Mouse (Mus musculus) urinary bladder, postnatal 14 days (tissue): ENCODE measurements around the gene Gm30302.
"Not testable (repeated sequence)": the region's sequence is repeated elsewhere in the genome, so short reads cannot be mapped to it uniquely, and the experiment has no call there.

Source experiments
- DNase-seq: peaks from one replicate; pipeline ENCODE4 v3.0.0; 2021; ENCODE audit warnings: low spot score

Gene Gm30302

DNA sequence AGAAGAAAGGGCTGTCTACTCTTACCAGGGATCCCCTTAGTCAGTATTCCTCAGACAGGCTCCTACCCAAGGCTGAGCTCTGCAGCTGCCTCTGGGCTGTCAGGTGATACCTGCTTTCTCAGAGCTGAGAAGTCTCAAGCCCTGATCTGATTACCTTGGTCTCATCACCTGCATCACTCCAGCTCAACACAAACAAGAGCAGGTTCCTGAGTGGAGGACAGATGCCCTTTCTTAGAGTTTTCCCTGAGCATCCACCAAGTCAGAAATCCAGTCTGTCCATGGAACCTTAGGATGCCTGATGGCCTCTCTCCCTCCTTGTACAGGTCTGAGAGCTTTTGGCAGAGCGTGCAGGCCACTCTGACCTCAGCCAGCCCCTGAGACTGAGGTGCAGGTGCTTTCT lies at the start of gene Gm30302:
TSS of gene Gm30302 (minus strand) at position 101 of the 400 bp plus-strand sequence.
- DNase-seq = no peak

DNA sequence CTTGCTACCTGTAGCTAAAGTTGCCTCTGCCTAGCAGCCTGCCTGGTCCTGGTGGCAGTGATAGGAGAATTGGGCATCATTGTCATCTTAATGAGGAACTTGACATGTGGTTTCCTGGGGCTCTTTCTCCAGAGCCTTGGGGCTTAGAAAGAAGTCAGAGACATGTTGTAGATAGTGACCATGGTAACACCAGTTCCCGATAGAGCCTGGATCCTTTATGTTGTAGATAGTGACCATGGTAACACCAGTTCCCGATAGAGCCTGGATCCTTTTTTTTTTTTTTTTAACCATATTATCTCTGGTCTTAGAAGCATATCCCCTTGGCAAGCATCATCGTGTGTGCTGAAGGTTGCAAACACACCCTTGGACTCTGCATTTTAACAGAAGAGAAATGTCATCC lies 48.0 kb upstream of the Gm30302 start:
- DNase-seq = no peak

DNA sequence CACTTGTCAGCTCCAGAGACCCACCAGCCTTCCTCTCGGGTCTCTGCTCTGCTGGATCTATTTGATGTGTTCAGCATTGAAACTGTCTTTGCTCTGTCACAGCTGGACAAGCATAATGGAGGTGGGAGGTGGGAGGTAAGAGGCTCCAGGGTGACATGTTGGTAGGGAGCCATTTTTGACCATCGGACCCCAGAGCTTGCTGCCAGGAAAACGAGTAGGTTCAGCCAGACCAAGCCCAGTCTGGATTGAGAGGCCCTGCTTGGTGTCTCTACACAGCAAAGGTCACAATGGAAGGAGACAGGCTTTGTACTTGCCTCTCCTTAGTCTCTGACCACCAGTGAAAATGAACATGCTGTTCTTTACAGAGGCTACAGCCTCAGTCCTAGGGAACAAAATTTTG lies 47.3 kb upstream of the Gm30302 start:
- DNase-seq = no peak

DNA sequence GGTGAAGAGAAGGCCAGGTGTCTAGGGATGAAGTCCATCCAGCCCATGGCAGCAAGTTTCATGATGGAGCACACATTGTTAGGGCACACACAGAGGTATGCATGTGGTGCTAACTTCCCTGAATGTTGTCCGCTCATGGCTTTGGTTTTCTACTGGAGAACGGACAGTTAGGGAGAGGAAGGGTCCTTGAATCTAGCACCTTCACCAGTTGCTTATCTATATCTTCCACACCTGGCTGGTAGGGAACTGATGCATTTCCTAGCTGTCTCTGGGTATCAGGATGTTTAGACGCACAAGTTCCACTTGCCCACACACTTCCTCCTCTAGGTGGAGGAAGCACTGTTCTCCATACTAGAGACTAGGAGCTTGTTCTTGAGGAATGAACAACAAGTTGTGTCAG lies 46.9 kb upstream of the Gm30302 start:
- no peak for DNase-seq

- no peak for DNase-seq
These were observed 45.3 kb upstream of the Gm30302 start for GRCm38 (mm10) chr13:49844071-49844470.

DNA sequence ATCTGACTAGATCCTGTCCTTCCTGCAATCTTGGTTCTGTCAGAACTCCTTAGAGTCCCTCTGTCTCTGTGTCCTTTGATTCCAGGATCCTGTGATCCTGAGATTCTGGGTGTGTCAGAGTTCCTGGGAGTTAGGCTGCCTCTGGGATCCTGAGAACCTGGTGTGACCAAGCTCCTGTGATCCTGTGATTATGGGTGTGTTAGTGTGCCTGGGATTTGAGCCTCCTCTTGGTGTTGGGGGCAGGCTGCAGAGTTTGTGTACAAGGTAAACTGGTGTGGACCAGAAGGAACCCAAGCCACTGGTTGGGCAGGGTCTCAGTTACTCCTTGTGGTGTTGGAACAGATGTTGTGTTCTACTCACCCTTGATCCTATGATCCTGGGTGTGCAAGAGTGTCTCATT lies 42.4 kb upstream of the Gm30302 start:
- DNase-seq = no peak

- DNase-seq = no peak
These were observed 31.6 kb upstream of the Gm30302 start for GRCm38 (mm10) chr13:49830355-49830754.

DNA sequence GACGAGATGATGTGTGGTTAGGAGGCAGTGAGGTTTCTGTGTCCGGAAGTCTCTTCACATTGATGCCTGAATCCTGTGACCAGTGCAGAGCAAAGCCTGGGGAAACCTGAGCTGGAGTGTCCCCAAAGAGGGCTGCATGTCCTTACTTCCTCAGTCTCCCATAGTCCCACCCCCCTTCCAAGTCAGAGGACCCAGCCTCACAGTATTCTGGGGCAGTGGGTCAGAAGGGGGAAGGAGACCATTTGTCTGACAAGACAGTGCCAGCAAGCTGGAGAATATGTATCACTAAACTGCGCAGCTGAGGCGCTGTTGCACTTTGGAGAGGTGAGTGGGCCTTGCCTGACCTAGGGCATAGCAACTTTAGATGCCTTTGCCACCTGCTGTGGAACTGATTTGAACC lies 26.5 kb upstream of the Gm30302 start:
- no peak for DNase-seq

- DNase-seq = no peak
These were observed 16.2 kb upstream of the Gm30302 start for GRCm38 (mm10) chr13:49814958-49815357.

DNA sequence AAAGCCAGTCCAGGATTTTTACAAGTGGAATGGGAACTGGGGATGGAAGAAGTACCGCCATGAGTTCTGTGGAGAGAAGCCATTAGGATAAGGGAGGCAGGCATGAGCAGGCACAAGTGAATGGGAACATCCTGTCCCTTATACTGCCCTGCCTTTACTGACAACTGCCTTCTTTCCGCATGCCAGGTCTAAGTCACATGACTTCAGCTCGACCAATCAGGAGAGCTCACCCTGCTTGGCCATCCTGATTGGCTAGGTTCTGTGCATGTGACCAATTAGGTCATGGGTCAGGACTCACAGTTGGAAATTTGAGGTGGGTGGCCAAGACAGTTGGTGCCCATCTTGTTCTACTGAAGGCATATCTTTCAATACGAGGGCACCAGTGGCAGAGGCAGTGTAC lies 15.6 kb upstream of the Gm30302 start:
- no peak for DNase-seq

- DNase-seq = no peak
These were observed 8.3 kb upstream of the Gm30302 start for GRCm38 (mm10) chr13:49807146-49807545.

DNA sequence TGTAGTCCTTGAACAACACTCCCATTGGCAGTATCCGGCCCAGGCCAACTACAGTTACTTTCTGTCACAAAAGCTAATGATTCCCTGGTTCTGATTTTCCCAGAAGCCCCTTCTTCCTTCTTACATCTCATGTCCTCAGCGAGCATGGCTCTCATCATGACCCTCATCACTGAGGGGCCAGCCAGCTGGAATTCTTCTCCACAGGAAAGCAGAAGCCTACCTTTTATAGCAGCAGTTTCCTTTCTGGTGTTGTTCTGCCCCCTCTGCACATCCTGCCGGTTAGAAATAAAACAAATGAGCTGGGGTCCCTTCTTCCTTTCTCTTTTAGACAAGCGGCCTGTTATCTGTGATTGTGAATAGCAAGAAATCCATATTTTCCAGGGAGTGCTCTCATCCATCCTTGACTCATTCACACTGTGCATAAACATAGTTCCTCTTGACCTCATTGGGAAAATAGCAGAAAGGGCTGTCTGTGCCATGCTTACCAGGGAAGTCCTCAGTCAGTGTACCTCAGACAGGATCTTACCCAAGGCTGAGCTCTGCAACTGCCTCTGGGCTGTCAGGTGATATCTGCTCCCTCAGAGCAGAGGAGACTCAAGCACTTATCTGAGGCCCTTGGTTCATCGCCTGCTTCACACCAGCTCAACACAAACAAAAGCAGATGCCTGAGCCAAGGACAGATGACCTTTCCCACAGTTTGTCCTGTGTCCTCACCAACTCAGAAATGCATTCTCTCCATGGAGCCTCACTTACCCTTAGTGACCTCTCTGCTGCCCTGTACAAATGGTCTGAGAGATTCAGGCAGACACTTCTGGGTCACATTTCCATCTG lies 10.0 kb downstream of the Gm30302 start:
- DNase-seq = no peak

DNA sequence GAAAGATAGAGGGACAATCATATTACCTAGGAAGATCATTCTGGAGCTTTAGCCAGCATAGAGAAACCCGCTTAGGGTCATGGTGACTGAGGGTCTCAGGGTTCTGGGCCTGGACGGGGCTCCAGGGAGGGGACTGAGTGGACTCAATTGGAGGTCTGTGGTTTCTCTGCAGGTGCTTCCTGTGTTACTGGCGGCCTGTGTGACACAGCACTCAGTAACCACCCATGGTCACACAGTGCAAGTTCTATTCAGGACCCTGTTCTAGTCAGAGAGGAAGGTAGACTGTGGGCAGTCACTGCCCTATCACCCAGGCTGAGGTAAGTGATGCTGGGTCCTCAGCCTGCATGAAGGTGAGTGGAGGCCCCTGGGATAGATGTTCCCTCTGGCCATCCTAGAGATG lies 14.9 kb downstream of the Gm30302 start:
- no peak for DNase-seq

DNA sequence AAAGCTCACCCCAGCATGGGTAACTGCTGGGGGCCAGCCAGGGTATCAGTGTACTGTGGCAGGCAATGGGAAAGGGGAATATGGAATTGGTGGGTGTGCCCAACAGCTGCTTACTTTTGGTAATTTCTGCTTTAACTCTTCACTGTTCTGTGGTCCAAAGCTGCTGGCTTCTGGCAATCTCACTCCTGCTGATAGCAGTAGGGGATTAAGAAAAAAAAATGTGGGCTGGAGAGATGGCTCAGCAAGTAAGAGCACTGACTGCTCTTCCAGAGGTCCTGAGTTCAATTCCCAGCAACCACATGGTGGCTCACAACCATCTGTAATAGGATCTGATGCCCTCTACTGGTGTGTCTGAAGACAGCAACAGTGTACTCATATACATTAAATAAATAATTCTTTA lies 27.3 kb downstream of the Gm30302 start:
- not testable (repeated sequence) for DNase-seq

DNA sequence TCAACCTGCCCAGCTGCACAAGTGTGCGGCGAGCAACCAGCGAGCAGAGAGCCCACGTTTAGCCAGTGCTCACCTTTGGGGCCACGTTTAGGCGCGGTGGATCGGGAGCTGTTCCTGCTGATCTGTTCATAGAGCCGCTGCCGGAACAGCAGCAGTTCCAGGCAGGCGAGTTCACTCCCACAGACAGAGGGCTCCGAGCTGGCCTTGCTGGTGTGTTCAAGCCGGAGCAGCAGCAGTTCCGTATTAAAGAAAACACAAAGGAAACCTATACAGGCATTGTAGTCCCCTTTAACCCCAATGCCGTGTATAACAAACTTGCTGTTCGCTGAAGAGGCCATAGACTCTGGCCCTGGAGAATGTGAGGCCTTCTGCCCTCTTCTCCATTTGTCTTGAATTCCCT lies 29.7 kb downstream of the Gm30302 start:
- no peak for DNase-seq

GRCm38 (mm10) chr13:49768048-49768447 lies 30.8 kb downstream of the Gm30302 start:
- no peak for DNase-seq

- no peak for DNase-seq
These were observed 32.5 kb downstream of the Gm30302 start for GRCm38 (mm10) chr13:49766269-49766668.

- no peak for DNase-seq
These were observed 33.5 kb downstream of the Gm30302 start for GRCm38 (mm10) chr13:49765306-49765705.

GRCm38 (mm10) chr13:49762208-49762607 lies 36.6 kb downstream of the Gm30302 start:
- no peak for DNase-seq

GRCm38 (mm10) chr13:49760675-49761074 lies 38.1 kb downstream of the Gm30302 start:
- DNase-seq = no peak

- no peak for DNase-seq
These were observed 40.8 kb downstream of the Gm30302 start for GRCm38 (mm10) chr13:49757966-49758365.

GRCm38 (mm10) chr13:49756591-49756990 lies 42.2 kb downstream of the Gm30302 start:
- no peak for DNase-seq

- no peak for DNase-seq
These were observed 57.3 kb downstream of the Gm30302 start for GRCm38 (mm10) chr13:49741285-49742040.
